ENCODE assay signal across 9 mouse cellular contexts in genomic region chr3:83768293-83769035, GRCm38 (mm10). TPM values are rescaled to one million over a fixed set of nuclear protein-coding genes. Genes with fewer than 3 reads are reported as not detected.
DNase-seq lines count a peak whose midpoint lies in the region; ATAC-seq and TF ChIP-seq lines count a peak whose summit lies in the region.
"Had no signal": no experiment of that assay in that cellular context is flagged by ENCODE, and none has a peak within 500 bp of the region (broad histone marks: within the 10 kb centered on the region; RNA-seq: fewer than 3 reads in every experiment).

No protein-coding gene starts in this region.

- H3K4me2 ChIP-seq in kidney, postnatal 0 days (ENCODE audit: low read length), result peak overlapping the region; percentile 98
- peak overlapping the region; percentile 33 for H3K4me2 ChIP-seq in hindbrain, embryonic 16.5 days (ENCODE audit: low read length)
- H3K4me2 ChIP-seq in neural tube, embryonic 11.5 days (ENCODE audit: low read depth), result peak overlapping the region; percentile 92

- no peak for TF ChIP-seq CTCF in kidney, postnatal 0 days (IDR thresholded peaks at IDR 0.05; ENCODE audit: low read depth)
- TF ChIP-seq CTCF in kidney, adult 2 months (conservative IDR thresholded peaks at IDR 0.05; ENCODE audit: insufficient read depth, insufficient read length, low read depth, low read length), result no peak

- whole genome bisulfite sequencing in kidney, postnatal 0 days, result 34% methylated on average over 11 of the region's 11 CpGs
- 50% methylated on average over 11 of the region's 11 CpGs for WGBS in kidney, adult 2 months
- 21% methylated on average over 11 of the region's 11 CpGs for WGBS in forebrain, embryonic 10.5 days
- 15% methylated on average over 11 of the region's 11 CpGs for WGBS in hindbrain, embryonic 16.5 days
- WGBS in neural tube, embryonic 11.5 days, result 20% methylated on average over 11 of the region's 11 CpGs

- TF ChIP-seq POLR2A in kidney, adult 2 months (IDR thresholded peaks at IDR 0.05; ENCODE audit: low read depth, low read length), result no peak

- H3K9me3 ChIP-seq in kidney, postnatal 0 days (replicated peaks; ENCODE audit: low read length), result no peaks in the 10 kb centered on the region
- H3K9me3 ChIP-seq in forebrain, embryonic 10.5 days, result no peaks in the 10 kb centered on the region
- H3K9me3 ChIP-seq in hindbrain, embryonic 16.5 days (ENCODE audit: control insufficient read depth, low read length), result no peaks in the 10 kb centered on the region
- no peaks in the 10 kb centered on the region for H3K9me3 ChIP-seq in neural tube, embryonic 11.5 days (ENCODE audit: control insufficient read depth, low read length)

- peaks cover 10% of the 10 kb centered on the region; the same call in 1 of the 2 replicates for H3K27me3 ChIP-seq in kidney, postnatal 0 days (ENCODE audit: insufficient read depth, low read length)
- 0 out of 2 replicates have a peak, but pooled peaks cover 1% of the 10 kb centered on the region for H3K27me3 ChIP-seq in kidney, adult 2 months (replicated peaks; ENCODE audit: control insufficient read depth, insufficient read depth, low read length)
- peaks cover 16% of the 10 kb centered on the region for H3K27me3 ChIP-seq in forebrain, embryonic 10.5 days (ENCODE audit: poor library complexity, severe bottlenecking)
- H3K27me3 ChIP-seq in hindbrain, embryonic 16.5 days (replicated peaks; ENCODE audit: control insufficient read depth, insufficient read depth, low read length), result no peaks in the 10 kb centered on the region
- no peaks in the 10 kb centered on the region for H3K27me3 ChIP-seq in neural tube, embryonic 11.5 days (ENCODE audit: control insufficient read depth, insufficient read depth, low read length)

- ATAC-seq in kidney, postnatal 0 days (replicated peaks; ENCODE audit: low FRiP score, low read depth), result no peak
- ATAC-seq in hindbrain, embryonic 16.5 days, result no peak
- ATAC-seq in neural tube, embryonic 11.5 days (ENCODE audit: insufficient read depth, low FRiP score, low TSS enrichment), result no peak

- no peak overlapping the region for H3K27ac ChIP-seq in kidney, postnatal 0 days
- H3K27ac ChIP-seq in kidney, adult 2 months (ENCODE audit: insufficient read depth, low read depth, low read length), result no peak overlapping the region
- peak overlapping the region; percentile 96 for H3K27ac ChIP-seq in forebrain, embryonic 10.5 days
- no peak overlapping the region for H3K27ac ChIP-seq in hindbrain, embryonic 16.5 days (ENCODE audit: low read depth, low read length)
- no peak overlapping the region for H3K27ac ChIP-seq in neural tube, embryonic 11.5 days (ENCODE audit: low read depth, low read length)

- H3K9ac ChIP-seq in kidney, postnatal 0 days (ENCODE audit: low read depth, low read length), result no peak overlapping the region
- 0 out of 2 replicates have a peak overlapping the region, but pooled peaks have one; percentile 8 for H3K9ac ChIP-seq in hindbrain, embryonic 16.5 days (ENCODE audit: low read depth, low read length)
- H3K9ac ChIP-seq in neural tube, embryonic 11.5 days (ENCODE audit: low read length), result peak overlapping the region; percentile 42

- DNase-seq in kidney, postnatal 0 days (ENCODE audit: low spot score), result no peak
- no peak for DNase-seq in kidney, adult 2 months
- no peak for DNase-seq in forebrain, embryonic 10.5 days (ENCODE audit: extremely low spot score, low spot score)
- peak; percentile 30 for DNase-seq in neural tube, embryonic 11.5 days (ENCODE audit: low spot score)
- DNase-seq in layer of hippocampus, postnatal 25 days (ENCODE audit: extremely low spot score in 1 of 2, low spot score in 1 of 2), result no peak
- no peak for DNase-seq in cerebellum, adult 9-10 months
- no peak for DNase-seq in frontal cortex, adult 2 months (ENCODE audit: extremely low spot score in 1 of 2, low spot score in 1 of 2)
- DNase-seq: kidney, adult 11 months had no signal

- no peaks in the 10 kb centered on the region for H3K36me3 ChIP-seq in kidney, postnatal 0 days (ENCODE audit: insufficient read depth, low read length)
- H3K36me3 ChIP-seq in kidney, adult 2 months (ENCODE audit: control insufficient read depth, insufficient read depth, low read length), result no peaks in the 10 kb centered on the region
- peaks cover 45% of the 10 kb centered on the region for H3K36me3 ChIP-seq in forebrain, embryonic 10.5 days (replicated peaks)
- H3K36me3 ChIP-seq in hindbrain, embryonic 16.5 days (ENCODE audit: control insufficient read depth, insufficient read depth, low read length), result no peaks in the 10 kb centered on the region
- H3K36me3 ChIP-seq in neural tube, embryonic 11.5 days (ENCODE audit: control insufficient read depth, insufficient read depth, low read length), result 0 out of 2 replicates have a peak, but pooled peaks cover 2% of the 10 kb centered on the region

- peak overlapping the region; percentile 46; the same call in 1 of the 2 replicates for H3K4me3 ChIP-seq in kidney, postnatal 0 days (replicated peaks; ENCODE audit: low read depth, low read length)
- no peak overlapping the region for H3K4me3 ChIP-seq in kidney, adult 2 months (ENCODE audit: insufficient read depth, low read depth, low read length)
- H3K4me3 ChIP-seq in forebrain, embryonic 10.5 days, result peak overlapping the region; percentile 75
- peak overlapping the region; percentile 1; the same call in 1 of the 2 replicates for H3K4me3 ChIP-seq in hindbrain, embryonic 16.5 days (ENCODE audit: low read length)
- H3K4me3 ChIP-seq in neural tube, embryonic 11.5 days (ENCODE audit: low read depth, low read length), result peak overlapping the region; percentile 62

- H3K4me1 ChIP-seq in kidney, postnatal 0 days (replicated peaks; ENCODE audit: insufficient read depth, low read length), result peaks cover 4% of the 10 kb centered on the region; the same call in 1 of the 2 replicates
- H3K4me1 ChIP-seq in kidney, adult 2 months (ENCODE audit: control insufficient read depth, insufficient read depth, low read length), result no peaks in the 10 kb centered on the region
- H3K4me1 ChIP-seq in forebrain, embryonic 10.5 days, result peaks cover 62% of the 10 kb centered on the region
- peaks cover 16% of the 10 kb centered on the region for H3K4me1 ChIP-seq in hindbrain, embryonic 16.5 days (ENCODE audit: control insufficient read depth, insufficient read depth, low read depth, low read length)
- H3K4me1 ChIP-seq in neural tube, embryonic 11.5 days (ENCODE audit: control insufficient read depth, insufficient read depth, low read length), result peaks cover 22% of the 10 kb centered on the region

RNA-seq across cellular contexts. Expression of gene Sfrp2, which starts 2.3 kb away (rescaled TPM):
- polyA plus RNA-seq in kidney, postnatal 0 days (2015; fragmentation: Nextera tagmentation; extraction: Ambion mirVana), result 126 and 128 TPM in 2 replicates
- 14.0 and 30.5 TPM in 2 replicates for polyA plus RNA-seq in kidney, adult 2 months (2012; rRNA removed)
- 121 and 132 TPM in 2 replicates for polyA plus RNA-seq in forebrain, embryonic 10.5 days (2016; fragmentation: Nextera tagmentation; extraction: Ambion mirVana)
- 42.8 and 50.8 TPM in 2 replicates for polyA plus RNA-seq in hindbrain, embryonic 16.5 days (2015; fragmentation: Nextera tagmentation; extraction: Ambion mirVana)
- 105 and 114 TPM in 2 replicates for polyA plus RNA-seq in neural tube, embryonic 11.5 days (2014; fragmentation: Nextera tagmentation; extraction: Ambion mirVana)
- 1 to 10 TPM; 1.8 to 2.3 TPM for total RNA-seq in layer of hippocampus, postnatal 25 days (2021)
- polyA plus RNA-seq in frontal cortex, adult 2 months (2012; rRNA removed), result 8.2 and 10.2 TPM in 2 replicates

Comparison
In these comparisons a context has a peak if more than half of its experiments do, and no peak if none do; other contexts are left out.
1. H3K4me2 ChIP-seq: peak in every context shown above with its lines; median percentile 98 in kidney, postnatal 0 days; 92 in neural tube, embryonic 11.5 days; 33 in hindbrain, embryonic 16.5 days.